Mouse (Mus musculus) left cerebral cortex, adult 8-10 months (tissue): ENCODE data around the gene Phxr2. TPM values are rescaled to one million over a fixed set of nuclear protein-coding genes. Genes with fewer than 3 reads are reported as not detected.
A peak's percentile ranks its signal among the peaks of the same experiment; 100 is the strongest.

Experiments used
- DNase-seq, 2 experiments: peaks; one replicate each; pipeline ENCODE4 v3.0.0; 2022; ENCODE audit warnings: low spot score in 2 of 2
- total RNA-seq, 4 experiments: library from RNA; stranded (reverse); gene quantifications; 2 replicates each; pipeline ENCODE4 v1.2.4; 2022

Gene Phxr2
- total RNA-seq, 4 experiments from 2014 or later: not detected

DNA sequence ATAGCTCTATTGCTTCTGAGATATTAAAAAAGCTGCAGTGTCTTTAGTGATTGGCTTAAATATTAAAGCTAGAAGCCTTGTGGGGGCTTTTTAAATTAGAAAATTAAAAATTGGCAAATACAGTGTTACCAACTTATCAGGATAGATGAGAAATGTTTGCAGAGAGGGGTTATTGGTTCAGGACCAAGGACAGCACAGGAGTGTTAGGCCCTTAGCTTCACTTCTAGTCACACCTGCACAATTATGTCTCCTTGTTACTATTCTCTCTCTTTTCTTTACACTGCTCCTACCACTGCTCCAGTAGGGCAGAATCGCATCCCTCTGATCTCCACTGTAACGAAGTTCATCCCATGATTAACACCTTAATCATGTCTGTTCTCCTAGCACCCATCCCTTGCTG lies 31.0 kb downstream of the Phxr2 start:
- DNase-seq: no peak

DNA sequence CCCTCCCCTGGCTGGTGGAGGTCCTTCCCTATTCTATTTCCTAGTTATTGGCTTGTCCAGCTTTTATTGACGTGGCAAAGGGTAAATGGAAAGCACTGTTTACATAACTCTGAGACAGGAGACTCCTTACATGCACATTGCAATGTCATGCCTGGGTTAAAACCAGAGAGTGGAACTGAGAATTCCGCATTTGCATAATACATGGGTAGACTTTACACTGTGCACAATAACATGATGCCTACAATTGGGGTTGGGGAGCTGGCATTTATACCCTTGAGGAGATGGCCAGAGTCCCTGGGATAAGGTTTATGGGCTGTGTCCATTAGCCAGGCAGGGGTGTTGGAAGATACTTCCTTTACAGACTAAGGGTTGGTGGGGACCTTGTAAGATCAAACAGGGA lies 32.8 kb downstream of the Phxr2 start:
- DNase-seq: no peak

DNA sequence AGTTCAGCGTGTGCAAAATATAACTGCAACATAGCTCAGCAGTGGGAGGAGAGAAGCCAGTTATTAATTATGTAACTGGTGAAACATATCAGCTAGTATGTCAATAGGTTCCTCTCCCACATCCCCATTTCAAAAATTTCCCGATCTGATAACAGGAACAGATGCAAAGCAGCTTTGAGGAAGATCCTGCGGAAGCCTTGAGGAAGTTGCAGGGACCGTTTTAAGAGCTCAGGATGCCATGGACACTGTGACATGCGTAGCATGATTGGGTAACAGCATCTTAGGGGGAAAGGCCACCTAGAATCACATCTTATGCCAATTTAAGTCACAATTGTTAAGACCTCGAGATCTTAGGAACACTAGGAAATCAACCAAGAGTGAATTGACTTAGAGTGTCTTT lies 36.2 kb downstream of the Phxr2 start:
- DNase-seq: no peak

DNA sequence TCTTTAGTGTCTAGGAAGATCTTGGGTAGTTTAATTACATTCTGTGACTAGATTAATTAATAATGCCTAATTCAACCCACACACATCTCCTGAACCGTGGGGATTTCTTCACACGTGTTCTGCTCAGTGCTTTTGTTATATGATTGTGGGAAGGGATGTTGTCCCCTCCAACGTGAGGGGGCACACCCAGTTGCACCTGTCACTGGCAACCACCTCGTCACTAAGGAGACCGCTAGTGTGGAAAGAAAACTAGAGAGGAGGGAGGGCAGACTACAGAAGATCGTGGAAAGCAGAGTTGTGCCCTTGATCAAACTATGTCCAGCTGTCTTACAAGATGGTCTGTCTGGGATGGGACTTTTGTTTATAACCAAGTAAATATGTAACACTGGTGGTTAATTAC lies 40.1 kb downstream of the Phxr2 start:
- no peak for DNase-seq

DNA sequence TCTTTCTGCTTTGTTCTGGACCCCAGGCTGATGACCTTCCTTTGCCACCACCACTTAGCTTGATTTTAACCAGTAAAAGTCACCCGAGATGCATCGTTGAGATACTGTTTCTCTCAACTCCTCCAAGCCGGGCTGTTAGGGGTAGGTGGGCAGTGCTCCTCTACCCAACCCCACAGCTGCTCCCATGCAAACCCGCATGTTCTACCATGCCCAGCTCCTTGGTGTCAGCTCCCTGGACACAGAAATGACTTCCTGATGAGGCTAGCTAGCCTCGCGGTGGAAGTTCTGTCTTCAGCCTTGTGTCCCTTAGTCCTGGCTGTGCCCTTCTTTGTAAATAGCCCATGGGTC lies 40.9 kb downstream of the Phxr2 start:
- DNase-seq: no peak

DNA sequence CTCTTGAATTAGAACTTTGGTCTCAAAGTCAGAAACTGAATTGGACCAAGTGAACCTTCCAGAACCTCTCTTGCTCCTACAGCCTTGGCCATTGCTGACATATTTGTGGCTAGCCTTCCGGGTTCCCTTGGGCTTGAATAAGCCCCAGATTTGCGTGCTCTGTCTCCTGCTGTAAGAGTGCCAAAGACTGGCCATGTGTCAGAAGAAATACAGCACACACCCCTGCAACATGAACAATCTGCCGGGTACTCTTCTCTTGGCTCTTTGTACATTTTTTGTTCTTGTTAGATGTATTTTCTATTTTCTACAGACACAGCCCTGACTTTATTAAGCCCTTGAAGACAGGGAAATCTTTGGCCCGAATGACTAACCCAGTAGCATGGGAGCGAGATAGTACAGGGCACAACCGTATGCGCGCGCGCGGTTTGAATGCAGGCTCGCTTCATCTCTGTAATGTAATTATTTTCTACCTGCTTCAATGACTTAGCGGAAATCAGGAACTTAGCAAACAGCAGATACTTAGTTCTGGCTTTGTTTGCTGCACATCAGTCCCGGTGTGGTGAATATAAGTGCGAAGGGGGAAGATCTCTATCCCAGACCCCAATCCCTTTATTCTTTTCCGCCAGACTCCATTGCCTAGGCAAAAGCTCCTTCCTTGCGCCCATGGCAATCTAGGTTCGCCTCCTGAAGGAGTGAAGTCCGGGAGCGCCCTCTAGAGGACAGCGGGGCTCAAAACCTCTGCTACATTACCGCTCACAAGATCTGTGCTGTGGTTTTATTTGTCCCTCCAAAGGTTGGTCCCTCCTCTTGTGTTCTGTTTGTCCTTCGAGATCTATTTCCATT lies 41.5 kb downstream of the Phxr2 start:
- peak; percentile 71 to 72 for DNase-seq

DNA sequence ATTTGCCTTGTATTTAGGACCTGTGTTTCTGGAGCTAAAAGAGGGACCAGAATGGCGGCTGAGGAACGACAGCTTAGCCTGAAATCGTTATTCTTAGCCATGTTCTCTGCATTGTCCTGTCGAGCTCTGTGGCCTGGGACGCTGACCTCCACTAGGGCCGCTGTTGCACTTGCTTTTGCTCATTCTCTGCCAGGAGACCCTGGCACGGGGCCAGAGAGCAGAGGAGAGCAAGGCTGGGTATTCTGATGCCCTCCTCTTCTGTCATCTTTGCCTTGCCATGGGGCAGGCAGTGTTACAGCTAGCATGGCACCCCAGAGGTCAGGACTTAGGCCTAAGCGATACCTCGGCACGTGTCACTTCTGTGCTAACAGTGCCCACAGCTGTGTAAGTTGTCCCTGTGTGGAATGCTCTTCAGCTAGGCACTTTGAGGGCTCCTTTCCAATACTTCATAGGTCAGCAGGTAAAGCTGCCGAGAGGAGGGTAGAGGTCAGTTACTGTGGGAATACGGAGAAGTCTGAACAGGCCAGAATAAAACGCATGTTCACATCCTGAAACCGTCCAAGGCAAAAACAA lies 42.6 kb downstream of the Phxr2 start:
- DNase-seq: no peak

DNA sequence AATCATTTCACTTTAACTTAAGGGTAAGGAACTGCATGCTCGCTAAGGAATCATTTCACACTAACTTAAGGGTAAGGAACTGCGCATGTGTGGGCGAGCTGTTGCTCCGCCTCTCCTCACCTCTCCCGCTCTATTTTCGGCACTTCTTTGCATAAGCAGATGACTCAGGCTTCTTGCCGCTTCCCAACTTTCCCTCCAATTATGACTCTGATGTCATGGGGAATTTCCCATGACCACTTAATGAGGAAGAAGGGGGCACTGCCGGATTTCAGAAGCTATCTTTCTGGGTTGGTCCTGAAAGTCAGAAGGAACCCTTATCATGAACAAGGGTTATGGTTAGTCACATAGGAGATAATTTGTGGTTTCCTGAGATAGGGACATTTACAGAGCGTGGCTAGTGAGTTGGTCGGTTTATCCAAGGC lies 44.5 kb downstream of the Phxr2 start:
- DNase-seq: peak in 1 of 2 experiments; percentile 83

DNA sequence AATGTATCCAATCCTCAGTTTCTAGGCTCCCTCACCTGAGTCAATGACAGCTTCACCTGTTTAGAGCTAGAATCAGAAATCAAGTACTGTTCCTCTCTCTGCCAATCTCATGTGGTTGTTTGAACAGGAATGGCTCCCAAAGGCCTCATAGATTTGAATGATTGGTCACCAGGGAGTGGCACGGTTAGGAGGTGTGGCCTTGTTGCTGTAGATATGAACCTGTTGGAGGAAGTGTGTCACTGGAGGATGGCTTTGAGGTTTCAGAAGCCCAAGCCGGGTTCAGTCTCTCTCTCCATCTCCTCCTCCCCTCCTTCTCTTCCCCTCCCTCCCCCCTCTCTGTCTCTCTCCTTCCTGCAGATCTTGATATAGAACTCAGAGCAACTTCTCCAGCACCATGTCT lies 47.5 kb downstream of the Phxr2 start:
- DNase-seq: no peak

DNA sequence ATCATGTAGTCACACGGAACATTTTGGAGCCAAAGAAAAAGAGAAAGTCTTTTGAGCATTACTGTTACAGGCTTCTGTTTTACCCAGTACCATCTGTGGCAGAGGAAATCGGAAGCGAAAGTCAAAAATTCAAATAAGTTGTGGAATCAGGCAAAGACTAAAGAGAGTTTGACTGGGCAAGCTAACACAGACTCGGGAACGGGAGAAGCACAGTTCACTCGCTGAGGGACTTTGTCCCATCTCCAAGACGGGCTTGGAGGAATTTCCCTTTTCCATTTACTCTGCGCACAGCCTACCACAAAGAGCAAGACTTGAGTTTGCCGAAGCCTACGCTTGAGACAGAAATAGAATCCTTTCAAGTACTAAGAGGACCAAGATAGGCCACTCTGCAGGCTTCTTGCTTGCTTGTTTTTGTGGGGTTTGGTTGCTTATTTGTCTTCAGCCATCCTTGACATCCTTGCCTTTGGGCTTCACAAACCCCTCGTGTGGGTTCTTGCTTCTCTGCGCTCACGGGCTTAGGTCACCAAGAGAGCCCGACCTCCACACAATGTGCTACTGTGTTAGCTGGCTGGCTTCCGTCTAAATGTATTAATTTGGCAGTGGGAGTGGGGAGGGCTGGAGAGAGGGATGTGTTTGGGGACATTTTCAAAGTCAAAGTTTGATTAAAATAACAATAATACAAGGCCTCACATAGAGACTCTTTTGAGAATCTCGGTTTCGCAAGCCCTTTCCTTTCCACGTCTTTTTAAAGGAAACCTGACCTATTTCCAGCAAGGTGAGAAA lies 49.8 kb downstream of the Phxr2 start:
- peak in 1 of 2 experiments; percentile 39 for DNase-seq

Other genes with a start within 250 kb of the Phxr2 start
- gene Atp2b1, start 211.9 kb downstream of the Phxr2 start, total RNA-seq: 100 to 1,000 TPM; 728 to 813 (median 766) TPM
- 10 to 100 TPM in 1 of 4 experiments, 1 to 10 TPM in 3; 7.6 to 13.4 (median 8.1) TPM for gene Poc1b, start 19.3 kb downstream of the Phxr2 start, total RNA-seq
- gene Galnt4, start 18.2 kb downstream of the Phxr2 start, total RNA-seq: 1 to 10 TPM; 2.7 to 3.3 (median 2.9) TPM
- gene Dusp6, start 136.9 kb upstream of the Phxr2 start, total RNA-seq: 10 to 100 TPM; 46.0 to 76.2 (median 60.7) TPM